Mouse (Mus musculus) E14TG2a.4 (cell line): ENCODE measurements around the gene Pccb.

Source experiments
- CTCF ChIP-seq: conservative IDR thresholded peaks from 2 replicates; pipeline ENCODE4 v1.5.1; 2014; ENCODE audit warnings: low read length
- NANOG ChIP-seq: IDR thresholded peaks from 2 replicates; pipeline ENCODE4 v1.6.1; 2014; ENCODE audit warnings: borderline replicate concordance, low read length, mixed read lengths
- POU5F1 ChIP-seq: IDR thresholded peaks from 2 replicates; pipeline ENCODE4 v1.6.1; 2014; ENCODE audit warnings: low read length, borderline replicate concordance

DNA sequence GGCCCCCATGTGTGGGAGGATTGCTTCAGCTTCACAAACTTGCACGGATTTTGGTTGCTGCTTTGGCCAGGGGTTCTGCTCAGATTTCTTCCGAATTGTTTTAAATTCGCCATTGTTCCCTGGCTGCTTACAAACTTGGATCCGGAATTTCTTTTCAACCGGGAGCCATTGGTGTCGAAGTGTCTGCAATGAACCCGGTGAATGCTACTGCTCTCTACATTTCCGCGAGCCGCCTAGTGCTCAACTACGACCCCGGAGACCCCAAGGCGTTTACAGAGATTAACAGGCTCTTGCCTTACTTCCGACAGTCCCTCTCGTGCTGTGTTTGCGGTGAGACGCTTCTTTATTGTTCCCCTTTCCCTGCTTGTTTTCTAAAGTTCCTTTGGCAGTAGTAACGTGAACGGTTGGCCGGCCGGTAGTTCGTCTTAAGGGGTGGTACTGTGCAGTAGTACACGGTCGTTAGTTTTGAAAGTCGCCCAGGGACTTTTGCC, 40.4 kb upstream of the Pccb start:
- TF ChIP-seq CTCF (no peak), POU5F1 (no peak), NANOG (no peak)
